Mouse (Mus musculus): ENCODE data around the gene A4galt.

GRCm38 (mm10) chr15:83236824-83237223 lies 14.8 kb downstream of the A4galt start:
- no peak for TF ChIP-seq CTCF (IDR thresholded peaks at IDR 0.05; ENCODE audit: insufficient read depth, low read length)
- TF ChIP-seq POLR2A (IDR thresholded peaks at IDR 0.05; ENCODE audit: borderline replicate concordance, extremely low read depth, low read depth, low read length): no peak
